Mouse (Mus musculus): ENCODE data around the gene Fbxo27.

- TF ChIP-seq CTCF (IDR thresholded peaks at IDR 0.05) (peak; percentile 58), POLR2A (IDR thresholded peaks at IDR 0.05; ENCODE audit: insufficient read depth, low read depth, low read length) (no peak), EP300 (IDR thresholded peaks at IDR 0.05; ENCODE audit: insufficient read depth, low read depth, low read length) (no peak)
Measured at GRCm38 (mm10) chr7:28716590-28717281, 24.1 kb downstream of the Fbxo27 start, which contains the start of gene Fbxo17.

Measured in heart, adult 2 months (tissue).